Mouse (Mus musculus) brain, embryonic 18.5 days (tissue): ENCODE data around the gene Fli1.

ENCODE experiments used
- DNase-seq: peaks from one replicate; pipeline ENCODE4 v3.0.0-alpha.2; 2012; ENCODE audit warnings: low read depth, low spot score

Fli1 gene

GRCm38 (mm10) chr9:32549462-32550384 is 7.1 kb upstream of the Fli1 start:
- no peak for DNase-seq

GRCm38 (mm10) chr9:32546731-32547130 is 4.1 kb upstream of the Fli1 start:
- DNase-seq = no peak

GRCm38 (mm10) chr9:32544731-32545661 is 2.3 kb upstream of the Fli1 start:
- DNase-seq = no peak

GRCm38 (mm10) chr9:32543923-32544575 is 1.4 kb upstream of the Fli1 start:
- no peak for DNase-seq

- DNase-seq = no peak
Measured at GRCm38 (mm10) chr9:32543040-32543581, 450 bp upstream of the Fli1 start.

- no peak for DNase-seq
Measured at GRCm38 (mm10) chr9:32541223-32541901, 1.3 kb downstream of the Fli1 start.

GRCm38 (mm10) chr9:32540406-32541222 is 2.0 kb downstream of the Fli1 start:
- DNase-seq = no peak

GRCm38 (mm10) chr9:32540061-32540405 is 2.6 kb downstream of the Fli1 start:
- no peak for DNase-seq

GRCm38 (mm10) chr9:32539321-32539761 is 3.3 kb downstream of the Fli1 start:
- no peak for DNase-seq

GRCm38 (mm10) chr9:32538124-32538523 is 4.5 kb downstream of the Fli1 start:
- no peak for DNase-seq

- no peak for DNase-seq
Measured at GRCm38 (mm10) chr9:32537706-32538105, 5.0 kb downstream of the Fli1 start.

GRCm38 (mm10) chr9:32535201-32535955 is 7.3 kb downstream of the Fli1 start:
- DNase-seq = no peak

- no peak for DNase-seq
Measured at GRCm38 (mm10) chr9:32534025-32534615, 8.5 kb downstream of the Fli1 start.

- DNase-seq = no peak
Measured at GRCm38 (mm10) chr9:32531588-32531987, 11.1 kb downstream of the Fli1 start.

- no peak for DNase-seq
Measured at GRCm38 (mm10) chr9:32530975-32531374, 11.7 kb downstream of the Fli1 start.

- no peak for DNase-seq
Measured at GRCm38 (mm10) chr9:32530188-32530587, 12.5 kb downstream of the Fli1 start.

GRCm38 (mm10) chr9:32529594-32529993 is 13.1 kb downstream of the Fli1 start:
- DNase-seq = no peak

GRCm38 (mm10) chr9:32527329-32527728 is 15.3 kb downstream of the Fli1 start:
- DNase-seq = no peak

- no peak for DNase-seq
Measured at GRCm38 (mm10) chr9:32525787-32526186, 16.9 kb downstream of the Fli1 start.
